8 mouse cellular contexts compared by ENCODE assay signal in the genomic region with DNA sequence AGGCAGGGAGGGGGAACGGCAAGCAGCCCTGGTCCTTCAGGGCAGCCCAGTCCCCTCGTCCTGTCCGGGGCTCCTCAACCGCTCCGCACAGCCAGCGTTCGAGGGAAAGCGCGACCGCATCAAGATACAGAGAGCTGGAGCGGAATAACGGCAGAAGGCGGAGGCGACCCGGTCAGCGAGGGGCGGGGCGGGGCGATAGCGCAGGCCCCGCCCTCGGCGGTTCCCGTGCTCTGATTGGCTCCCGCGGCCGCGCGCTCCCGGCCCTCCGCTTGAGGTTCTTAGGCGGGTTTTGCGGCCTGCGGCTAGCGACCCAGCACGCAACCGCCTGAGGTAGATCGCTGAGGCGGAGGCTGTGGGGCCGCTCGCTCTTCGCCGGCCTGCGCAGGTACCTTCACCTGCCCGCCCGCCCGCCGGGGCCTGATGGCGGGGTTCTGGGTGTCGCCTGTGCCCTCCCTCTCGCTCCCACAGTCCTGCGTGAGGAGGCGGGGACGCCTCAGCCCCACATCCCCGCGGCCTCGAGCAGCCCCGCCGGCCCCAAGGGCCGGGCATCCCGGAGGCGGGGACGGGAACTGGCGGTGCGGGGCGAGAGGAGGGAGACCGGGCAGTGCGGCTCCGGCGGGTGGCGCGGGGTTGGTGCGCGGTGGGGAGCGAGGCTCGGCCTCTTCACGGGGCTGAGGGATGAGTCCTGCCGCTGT. TPM values are rescaled to one million over a fixed set of nuclear protein-coding genes. Genes with fewer than 3 reads are reported as not detected.
DNase-seq lines count a peak whose midpoint lies in the region; ATAC-seq and TF ChIP-seq lines count a peak whose summit lies in the region.

A gene (plus strand): TSS at position 305 of the 695 bp plus-strand sequence.

- WGBS in forebrain, embryonic 16.5 days = under 1% methylated on average over 40 of the region's 78 CpGs
- under 1% methylated on average over 58 of the region's 78 CpGs for WGBS in neural tube, embryonic 15.5 days

- intact Hi-C loops in heart, postnatal 36 days (cut with DNase I) = loop anchor here (2.0 kb wide), 1 partner anchor 25 kb away; a partner anchor contains a TSS

- peaks cover 26% of the 10 kb centered on the region for H3K4me1 ChIP-seq in G1E (ENCODE audit: insufficient read depth, low read depth, low read length)
- H3K4me1 ChIP-seq in forebrain, embryonic 16.5 days (replicated peaks; ENCODE audit: control insufficient read depth, insufficient read depth, low read length) = peaks cover 8% of the 10 kb centered on the region
- H3K4me1 ChIP-seq in neural tube, embryonic 15.5 days = peaks cover 12% of the 10 kb centered on the region

- peak within 1 kb of the TSS; percentile 58; the same call in 1 of the 2 replicates for H3K27ac ChIP-seq in forebrain, embryonic 16.5 days (ENCODE audit: low read length)
- peak within 1 kb of the TSS; percentile 85 for H3K27ac ChIP-seq in neural tube, embryonic 15.5 days (replicated peaks)

- no peaks in the 10 kb centered on the region for H3K36me3 ChIP-seq in G1E (replicated peaks)
- H3K36me3 ChIP-seq in forebrain, embryonic 16.5 days (ENCODE audit: control insufficient read depth, insufficient read depth) = no peaks in the 10 kb centered on the region
- H3K36me3 ChIP-seq in neural tube, embryonic 15.5 days = no peaks in the 10 kb centered on the region

- H3K4me3 ChIP-seq in G1E (ENCODE audit: low read depth, low read length) = peak within 1 kb of the TSS; percentile 77
- peak within 1 kb of the TSS; percentile 79 for H3K4me3 ChIP-seq in forebrain, embryonic 16.5 days (replicated peaks; ENCODE audit: low read length)
- peak within 1 kb of the TSS; percentile 79 for H3K4me3 ChIP-seq in neural tube, embryonic 15.5 days (replicated peaks)

- H3K9ac ChIP-seq in forebrain, embryonic 16.5 days (replicated peaks; ENCODE audit: low read depth, low read length) = peak within 1 kb of the TSS; percentile 83
- peak within 1 kb of the TSS; percentile 83 for H3K9ac ChIP-seq in neural tube, embryonic 15.5 days (replicated peaks)

- peak; percentile 85 for DNase-seq in G1E (ENCODE audit: low spot score)
- peak; percentile 90 for DNase-seq in cerebellum, adult 11-12 months
- DNase-seq in heart, postnatal 36 days = peak; percentile 81 to 85
- peak; percentile 65 to 85 for DNase-seq in layer of hippocampus, adult 18-20 months (ENCODE audit: low spot score in 2 of 2)
- peak; percentile 84 to 85 for DNase-seq in lung, adult 18-20 months
- peak; percentile 86 for DNase-seq in testis, postnatal 10 days (ENCODE audit: low spot score)

- no peak for TF ChIP-seq CTCF in G1E (IDR thresholded peaks at IDR 0.05; ENCODE audit: low read depth, low read length)

- ATAC-seq in G1E (ENCODE audit: extremely low read depth, insufficient number of reproducible peaks, low FRiP score, poor library complexity, severe bottlenecking) = peak; percentile 79
- peak; percentile 97 for ATAC-seq in forebrain, embryonic 16.5 days
- peak; percentile 97 for ATAC-seq in neural tube, embryonic 15.5 days (ENCODE audit: low FRiP score)

- H3K4me2 ChIP-seq in forebrain, embryonic 16.5 days (ENCODE audit: low read length) = peak within 1 kb of the TSS; percentile 88
- H3K4me2 ChIP-seq in neural tube, embryonic 15.5 days = peak within 1 kb of the TSS; percentile 97

- peaks cover 28% of the 10 kb centered on the region for H3K27me3 ChIP-seq in G1E (ENCODE audit: insufficient read depth, low read length)
- peaks cover 5% of the 10 kb centered on the region; the same call in 1 of the 2 replicates for H3K27me3 ChIP-seq in forebrain, embryonic 16.5 days (replicated peaks; ENCODE audit: control insufficient read depth, insufficient read depth, low read length)
- peaks cover 10% of the 10 kb centered on the region for H3K27me3 ChIP-seq in neural tube, embryonic 15.5 days (replicated peaks)

- H3K9me3 ChIP-seq in G1E (replicated peaks) = no peaks in the 10 kb centered on the region
- no peaks in the 10 kb centered on the region for H3K9me3 ChIP-seq in forebrain, embryonic 16.5 days (ENCODE audit: control insufficient read depth, low read length)
- H3K9me3 ChIP-seq in neural tube, embryonic 15.5 days (replicated peaks) = no peaks in the 10 kb centered on the region

RNA-seq across cellular contexts. Expression of the gene that starts here (rescaled TPM):
- not detected in 2 replicates for total RNA-seq in G1E (2014; fragmentation: Nextera tagmentation)
- total RNA-seq in G1E (2017) = 0.12 TPM in 1 of 2 replicates, not detected in the other
- polyA plus RNA-seq in G1E (2012) = not detected in 2 replicates
- polyA plus RNA-seq in forebrain, embryonic 16.5 days (2015; fragmentation: Nextera tagmentation; extraction: Ambion mirVana) = 0.78 and 1.6 TPM in 2 replicates
- under 1 TPM in 1 of 2 experiments, not detected in 1; 0.19 TPM for total RNA-seq in heart, postnatal 36 days (2021)
- total RNA-seq in layer of hippocampus, adult 18-20 months (2021) = 1 to 10 TPM; 1.1 to 1.5 TPM
- 1.1 and 1.3 TPM in 2 replicates for polyA plus RNA-seq in neural tube, embryonic 15.5 days (2015; fragmentation: Nextera tagmentation; extraction: Ambion mirVana)

Comparison
In these comparisons a context has a peak if more than half of its experiments do, and no peak if none do; other contexts are left out.
1. Peak in every context shown above with its lines: DNase-seq, ATAC-seq, H3K4me3 ChIP-seq and H3K27ac ChIP-seq.
2. Peak in DNase-seq, ATAC-seq and H3K4me3 ChIP-seq in G1E; RNA of the gene not detected or under 1 TPM.
3. Peak in DNase-seq in heart, postnatal 36 days; RNA of the gene not detected or under 1 TPM.